Mouse (Mus musculus) spleen, embryonic (tissue): Measurements from ENCODE around the gene Gm21518.
"Not testable (repeated sequence)": the region's sequence is repeated elsewhere in the genome, so short reads cannot be mapped to it uniquely, and the experiment has no call there.

ENCODE experiments used
- CTCF ChIA-PET: fragments of 350-600 bp; sonication (Branson Sonifier 250); formaldehyde crosslinking; loops from one replicate; lab custom pipeline; 2022; lab: Charles Lee

The Gm21518 gene

DNA sequence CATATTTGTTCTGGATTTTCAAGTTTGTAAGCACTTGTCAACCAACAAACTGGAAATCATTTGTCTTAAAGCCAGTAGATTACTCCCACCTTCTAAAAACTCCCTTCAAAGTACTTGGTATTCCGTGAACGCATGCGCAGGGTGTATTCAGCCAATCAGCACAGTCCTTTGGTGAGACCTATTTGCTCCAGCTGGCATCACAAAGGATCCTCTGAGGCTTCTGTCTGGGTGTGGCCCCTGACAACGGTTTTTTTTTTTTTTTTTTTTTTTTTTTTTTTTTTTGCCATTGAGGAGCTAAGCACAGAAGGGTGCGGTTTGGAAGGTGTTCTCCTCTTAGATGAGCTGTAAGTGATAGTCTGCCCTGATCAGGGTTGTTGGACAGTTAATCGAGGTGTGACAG lies at the start of gene Gm21518:
Gene Gm21518 (plus strand): TSS at position 301 of the 400 bp plus-strand sequence.
- CTCF ChIA-PET = not testable (repeated sequence)
